Mouse (Mus musculus): ENCODE results near the gene Klhl2. TPM values are rescaled to one million over a fixed set of nuclear protein-coding genes. Genes with fewer than 3 reads are reported as not detected.
A peak's percentile ranks its signal among the peaks of the same experiment; 100 is the strongest.

Gene Klhl2
- polyA plus RNA-seq, 1 experiment from 2014 or later: 15.4 TPM

GRCm38 (mm10) chr8:64728156-64728555 lies 121.7 kb downstream of the Klhl2 start:
- Histone ChIP-seq H3K4me1 (peaks cover 10% of the 10 kb centered on the region), H3K36me3 (peaks cover 50% of the 10 kb centered on the region), H3K27me3 (no peaks in the 10 kb centered on the region), H3K9me3 (no peaks in the 10 kb centered on the region), H3K27ac (no peak overlapping the region), H3K4me3 (no peak overlapping the region), H3K4me2 (no peak overlapping the region), H3K9ac (no peak overlapping the region)
- WGBS: 85% methylated on average over 7 of the region's 7 CpGs
- no peak for ATAC-seq (ENCODE audit: borderline replicate concordance, extremely low read depth, low FRiP score, low TSS enrichment)

- no peak overlapping the region for H3K4me3 ChIP-seq
- no peak for ATAC-seq (ENCODE audit: borderline replicate concordance, extremely low read depth, low FRiP score, low TSS enrichment)
- H3K4me1 ChIP-seq: no peaks in the 10 kb centered on the region
- no peaks in the 10 kb centered on the region for H3K9me3 ChIP-seq
- H3K27ac ChIP-seq: no peak overlapping the region
- whole genome bisulfite sequencing: 77% methylated on average over 4 of the region's 4 CpGs
- H3K9ac ChIP-seq: no peak overlapping the region
- no peak overlapping the region for H3K4me2 ChIP-seq
- no peaks in the 10 kb centered on the region for H3K27me3 ChIP-seq
- H3K36me3 ChIP-seq: peaks cover 63% of the 10 kb centered on the region
These were observed 123.6 kb downstream of the Klhl2 start for GRCm38 (mm10) chr8:64726190-64726695.

- Histone ChIP-seq H3K27ac (no peak overlapping the region), H3K36me3 (peaks cover 71% of the 10 kb centered on the region), H3K27me3 (no peaks in the 10 kb centered on the region), H3K4me2 (no peak overlapping the region), H3K9ac (no peak overlapping the region), H3K9me3 (no peaks in the 10 kb centered on the region), H3K4me1 (no peaks in the 10 kb centered on the region), H3K4me3 (no peak overlapping the region)
- ATAC-seq (ENCODE audit: borderline replicate concordance, extremely low read depth, low FRiP score, low TSS enrichment): no peak
- WGBS: 87% methylated on average over 2 of the region's 2 CpGs
These were observed 126.6 kb downstream of the Klhl2 start for GRCm38 (mm10) chr8:64723206-64723605.

GRCm38 (mm10) chr8:64717868-64718267 lies 131.9 kb downstream of the Klhl2 start:
- Histone ChIP-seq H3K36me3 (peaks cover 46% of the 10 kb centered on the region), H3K4me2 (no peak overlapping the region), H3K4me1 (no peaks in the 10 kb centered on the region), H3K27ac (no peak overlapping the region), H3K4me3 (no peak overlapping the region), H3K9ac (no peak overlapping the region), H3K27me3 (no peaks in the 10 kb centered on the region), H3K9me3 (no peaks in the 10 kb centered on the region)
- WGBS: 84% methylated on average over 7 of the region's 7 CpGs
- no peak for ATAC-seq (ENCODE audit: borderline replicate concordance, extremely low read depth, low FRiP score, low TSS enrichment)

- ATAC-seq (ENCODE audit: borderline replicate concordance, extremely low read depth, low FRiP score, low TSS enrichment): no peak
- Histone ChIP-seq H3K27ac (no peak overlapping the region), H3K36me3 (peaks cover 7% of the 10 kb centered on the region; the same call in 1 of the 2 replicates), H3K9me3 (no peaks in the 10 kb centered on the region), H3K9ac (no peak overlapping the region), H3K27me3 (no peaks in the 10 kb centered on the region), H3K4me1 (no peaks in the 10 kb centered on the region), H3K4me3 (no peak overlapping the region), H3K4me2 (no peak overlapping the region)
- 84% methylated on average over 7 of the region's 7 CpGs for WGBS
These were observed 137.3 kb downstream of the Klhl2 start for GRCm38 (mm10) chr8:64712499-64712898.

GRCm38 (mm10) chr8:64711544-64711943 lies 138.3 kb downstream of the Klhl2 start:
- Histone ChIP-seq H3K9me3 (no peaks in the 10 kb centered on the region), H3K36me3 (0 out of 2 replicates have a peak, but pooled peaks cover 2% of the 10 kb centered on the region), H3K4me3 (no peak overlapping the region), H3K4me1 (no peaks in the 10 kb centered on the region), H3K27me3 (no peaks in the 10 kb centered on the region), H3K4me2 (no peak overlapping the region), H3K27ac (no peak overlapping the region), H3K9ac (no peak overlapping the region)
- no peak for ATAC-seq (ENCODE audit: borderline replicate concordance, extremely low read depth, low FRiP score, low TSS enrichment)
- 13% methylated on average over 1 of the region's 1 CpGs for WGBS

- Histone ChIP-seq H3K27me3 (no peaks in the 10 kb centered on the region), H3K9me3 (no peaks in the 10 kb centered on the region), H3K4me2 (no peak overlapping the region), H3K4me1 (no peaks in the 10 kb centered on the region), H3K27ac (no peak overlapping the region), H3K4me3 (no peak overlapping the region), H3K36me3 (no peaks in the 10 kb centered on the region), H3K9ac (no peak overlapping the region)
- ATAC-seq (ENCODE audit: borderline replicate concordance, extremely low read depth, low FRiP score, low TSS enrichment): no peak
These were observed 142.3 kb downstream of the Klhl2 start for GRCm38 (mm10) chr8:64707481-64707880.

GRCm38 (mm10) chr8:64703191-64703590 lies 146.6 kb downstream of the Klhl2 start:
- ATAC-seq (ENCODE audit: borderline replicate concordance, extremely low read depth, low FRiP score, low TSS enrichment): no peak
- Histone ChIP-seq H3K4me1 (no peaks in the 10 kb centered on the region), H3K36me3 (no peaks in the 10 kb centered on the region), H3K9ac (no peak overlapping the region), H3K9me3 (no peaks in the 10 kb centered on the region), H3K27ac (no peak overlapping the region), H3K4me2 (no peak overlapping the region), H3K27me3 (no peaks in the 10 kb centered on the region), H3K4me3 (no peak overlapping the region)
- 79% methylated on average over 1 of the region's 1 CpGs for WGBS

- Histone ChIP-seq H3K27me3 (peaks cover 23% of the 10 kb centered on the region), H3K4me1 (peaks cover 11% of the 10 kb centered on the region), H3K9me3 (no peaks in the 10 kb centered on the region), H3K4me3 (peak within 1 kb of the TSS; percentile 49), H3K27ac (no peak within 1 kb of the TSS), H3K9ac (peak within 1 kb of the TSS; percentile 49), H3K36me3 (no peaks in the 10 kb centered on the region), H3K4me2 (peak within 1 kb of the TSS; percentile 92)
- peak; percentile 98 for ATAC-seq (ENCODE audit: borderline replicate concordance, extremely low read depth, low FRiP score, low TSS enrichment)
- 0% methylated on average over 54 of the region's 54 CpGs for WGBS
These were observed 157.1 kb downstream of the Klhl2 start, which contains the start of gene Cpe for GRCm38 (mm10) chr8:64692651-64693201. TSS of gene Cpe (minus strand) at chr8:64693054.

GRCm38 (mm10) chr8:64691591-64692401 lies 158.0 kb downstream of the Klhl2 start:
- peaks cover 23% of the 10 kb centered on the region for H3K27me3 ChIP-seq

GRCm38 (mm10) chr8:64690845-64691244 lies 159.0 kb downstream of the Klhl2 start:
- Histone ChIP-seq H3K9ac (no peak overlapping the region), H3K27ac (no peak overlapping the region), H3K9me3 (no peaks in the 10 kb centered on the region), H3K4me3 (no peak overlapping the region), H3K27me3 (peaks cover 23% of the 10 kb centered on the region), H3K36me3 (no peaks in the 10 kb centered on the region), H3K4me2 (no peak overlapping the region), H3K4me1 (peaks cover 11% of the 10 kb centered on the region)
- 78% methylated on average over 6 of the region's 6 CpGs for WGBS
- no peak for ATAC-seq (ENCODE audit: borderline replicate concordance, extremely low read depth, low FRiP score, low TSS enrichment)

More at GRCm38 (mm10) chr8:64691591-64692401, 158.0 kb downstream of the Klhl2 start:
- Histone ChIP-seq H3K27ac (no peak overlapping the region), H3K9me3 (no peaks in the 10 kb centered on the region), H3K9ac (no peak overlapping the region), H3K36me3 (no peaks in the 10 kb centered on the region), H3K4me3 (peak overlapping the region; percentile 49), H3K4me1 (peaks cover 11% of the 10 kb centered on the region), H3K4me2 (peak overlapping the region; percentile 92)
- no peak for ATAC-seq (ENCODE audit: borderline replicate concordance, extremely low read depth, low FRiP score, low TSS enrichment)
- WGBS: 14% methylated on average over 16 of the region's 16 CpGs

- WGBS: 73% methylated on average over 6 of the region's 6 CpGs
These were observed 159.5 kb downstream of the Klhl2 start for GRCm38 (mm10) chr8:64690306-64690705.

More at GRCm38 (mm10) chr8:64690306-64690705, 159.5 kb downstream of the Klhl2 start:
- Histone ChIP-seq H3K36me3 (no peaks in the 10 kb centered on the region), H3K27ac (no peak overlapping the region), H3K4me3 (no peak overlapping the region), H3K27me3 (peaks cover 23% of the 10 kb centered on the region), H3K4me2 (no peak overlapping the region), H3K9ac (no peak overlapping the region), H3K9me3 (no peaks in the 10 kb centered on the region), H3K4me1 (peaks cover 11% of the 10 kb centered on the region)
- no peak for ATAC-seq (ENCODE audit: borderline replicate concordance, extremely low read depth, low FRiP score, low TSS enrichment)

Measured in lung, embryonic 15.5 days (tissue).